Mouse (Mus musculus): ENCODE measurements around the gene Lgr6.

Lgr6 gene

GRCm38 (mm10) chr1:134942898-134943297 is 162.2 kb downstream of the Lgr6 start:
- no peak for DNase-seq

- no peak for DNase-seq
Observed at GRCm38 (mm10) chr1:134940863-134941262, 164.2 kb downstream of the Lgr6 start.

- no peak for DNase-seq
Observed at GRCm38 (mm10) chr1:134938233-134938632, 166.8 kb downstream of the Lgr6 start.

GRCm38 (mm10) chr1:134936335-134936734 is 168.7 kb downstream of the Lgr6 start:
- no peak for DNase-seq
